ENCODE assay signal across 6 mouse cellular contexts in the genomic region with DNA sequence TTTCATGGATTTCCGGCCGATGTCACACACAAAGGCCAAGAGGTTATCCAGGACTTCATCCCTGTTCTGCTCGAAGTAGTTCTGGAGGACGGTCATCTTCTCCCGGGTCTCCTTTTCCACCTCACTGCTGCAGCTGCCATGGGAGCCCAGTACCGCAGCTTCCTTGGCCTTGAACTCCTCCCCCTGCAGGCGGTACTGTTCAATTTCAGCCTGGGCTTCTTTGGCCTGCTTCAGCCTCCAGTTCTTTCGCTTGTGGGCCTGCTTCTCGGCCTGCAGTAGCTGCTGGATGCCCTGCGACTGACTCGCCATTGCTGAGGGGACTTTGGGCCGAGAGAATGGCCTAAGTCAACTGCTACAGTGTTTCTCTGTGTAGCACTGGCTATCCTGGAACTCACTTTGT. TPM values are rescaled to one million over a fixed set of nuclear protein-coding genes. Genes with fewer than 3 reads are reported as not detected.
DNase-seq lines count a peak whose midpoint lies in the region; ATAC-seq and TF ChIP-seq lines count a peak whose summit lies in the region.
"Not testable (repeated sequence)": the region's sequence is repeated elsewhere in the genome, so short reads cannot be mapped to it uniquely, and the experiment has no call there.

No protein-coding gene starts in this region.

- TF ChIP-seq CTCF in E14TG2a.4 (conservative IDR thresholded peaks at IDR 0.05; ENCODE audit: low read length): peak; percentile 23
- peak in 2 of 3 experiments; percentile 11 to 26; a peak in 3 of 6 replicates for TF ChIP-seq CTCF in MEL (IDR thresholded peaks at IDR 0.05 in 2 of 3, conservative IDR thresholded peaks at IDR 0.05 in 1 of 3; ENCODE audit: control insufficient read depth in 1 of 3, insufficient read depth in 1 of 3, low read depth in 2 of 3, low read length in 3 of 3, poor library complexity in 1 of 3, severe bottlenecking in 1 of 3)
- TF ChIP-seq CTCF in kidney, postnatal 0 days (IDR thresholded peaks at IDR 0.05; ENCODE audit: low read depth): peak; percentile 7; the same call in 1 of the 2 replicates
- 0 out of 2 replicates have a peak, but pooled peaks have one; percentile 11 for TF ChIP-seq CTCF in lung, embryonic 14.5 days (IDR thresholded peaks at IDR 0.05; ENCODE audit: low read depth)
- 0 out of 2 replicates have a peak, but pooled peaks have one; percentile 4 for TF ChIP-seq CTCF in stomach, postnatal 0 days (IDR thresholded peaks at IDR 0.05; ENCODE audit: low read depth)

- not testable (repeated sequence) for TF ChIP-seq POLR2A in MEL (IDR thresholded peaks at IDR 0.05; ENCODE audit: control insufficient read depth in 1 of 2, insufficient read depth in 1 of 2, low read depth in 1 of 2, low read length in 2 of 2, poor library complexity in 1 of 2)

- H3K4me2 ChIP-seq in kidney, postnatal 0 days (ENCODE audit: low read length); lung, embryonic 14.5 days; stomach, postnatal 0 days (replicated peaks; ENCODE audit: low read depth): not testable (repeated sequence)

- not testable (repeated sequence) for ATAC-seq in kidney, postnatal 0 days (replicated peaks; ENCODE audit: low FRiP score, low read depth); lung, embryonic 14.5 days (ENCODE audit: insufficient read depth); stomach, postnatal 0 days (ENCODE audit: low FRiP score, low TSS enrichment)

- H3K36me3 ChIP-seq in E14TG2a.4 (ENCODE audit: insufficient read depth, low read length); MEL (ENCODE audit: control insufficient read depth in 1 of 2, insufficient read depth in 2 of 2, low read length in 2 of 2); kidney, postnatal 0 days (ENCODE audit: insufficient read depth, low read length); lung, embryonic 14.5 days (ENCODE audit: insufficient read depth); stomach, postnatal 0 days (ENCODE audit: control insufficient read depth, insufficient read depth, low read length): not testable (repeated sequence)

- H3K4me3 ChIP-seq in E14TG2a.4 (replicated peaks; ENCODE audit: low read length); MEL (ENCODE audit: control insufficient read depth in 1 of 2, insufficient read depth in 1 of 2, low read depth in 2 of 2, low read length in 2 of 2); kidney, postnatal 0 days (replicated peaks; ENCODE audit: low read depth, low read length); lung, embryonic 14.5 days (ENCODE audit: low read depth, low read length); stomach, postnatal 0 days (ENCODE audit: low read depth, low read length): not testable (repeated sequence)

- not testable (repeated sequence) for TF ChIP-seq EP300 in MEL (IDR thresholded peaks at IDR 0.05; ENCODE audit: low read depth in 1 of 2, low read length in 2 of 2); stomach, postnatal 0 days (optimal IDR thresholded peaks at IDR 0.05)

- H3K4me1 ChIP-seq in E14TG2a.4 (replicated peaks; ENCODE audit: low read depth, low read length): peaks cover 13% of the 10 kb centered on the region
- H3K4me1 ChIP-seq in MEL (ENCODE audit: control insufficient read depth in 1 of 2, insufficient read depth in 2 of 2, low read length in 2 of 2); kidney, postnatal 0 days (replicated peaks; ENCODE audit: insufficient read depth, low read length); lung, embryonic 14.5 days (ENCODE audit: insufficient read depth); stomach, postnatal 0 days (replicated peaks; ENCODE audit: control insufficient read depth, insufficient read depth): not testable (repeated sequence)

- H3K9me3 ChIP-seq in E14TG2a.4 (ENCODE audit: low read length); MEL (replicated peaks; ENCODE audit: insufficient read depth, low read length); kidney, postnatal 0 days (replicated peaks; ENCODE audit: low read length); lung, embryonic 14.5 days (ENCODE audit: low read depth, low read length); stomach, postnatal 0 days (ENCODE audit: control insufficient read depth, low read length): not testable (repeated sequence)

- TF ChIP-seq RAD21 in MEL (IDR thresholded peaks at IDR 0.05; ENCODE audit: low read depth, low read length): not testable (repeated sequence)

- H3K9ac ChIP-seq in MEL (ENCODE audit: control insufficient read depth, low read depth, low read length, poor library complexity, severe bottlenecking); kidney, postnatal 0 days (ENCODE audit: low read depth, low read length); lung, embryonic 14.5 days; stomach, postnatal 0 days (ENCODE audit: low read length): not testable (repeated sequence)

- H3K27ac ChIP-seq in MEL (ENCODE audit: control insufficient read depth, low read depth, low read length); kidney, postnatal 0 days; lung, embryonic 14.5 days (ENCODE audit: low read depth); stomach, postnatal 0 days (replicated peaks): not testable (repeated sequence)

- DNase-seq in MEL (ENCODE audit: low read depth, low spot score); kidney, postnatal 0 days (ENCODE audit: low spot score); lung, embryonic 14.5 days; stomach, postnatal 0 days (ENCODE audit: low spot score): not testable (repeated sequence)
- DNase-seq in ZHBTc4 (ENCODE audit: low read depth, low spot score): peak; percentile 66

- peaks cover 14% of the 10 kb centered on the region for H3K27me3 ChIP-seq in E14TG2a.4 (ENCODE audit: insufficient read depth, low read length)
- H3K27me3 ChIP-seq in MEL (ENCODE audit: control insufficient read depth in 1 of 2, insufficient read depth in 2 of 2, low read length in 2 of 2); kidney, postnatal 0 days (ENCODE audit: insufficient read depth, low read length); lung, embryonic 14.5 days (ENCODE audit: insufficient read depth, low read length); stomach, postnatal 0 days (ENCODE audit: control insufficient read depth, insufficient read depth, low read length): not testable (repeated sequence)

- not testable (repeated sequence) for H3K79me2 ChIP-seq in MEL (ENCODE audit: control insufficient read depth, insufficient read depth, low read length, poor library complexity)

- WGBS in kidney, postnatal 0 days: 83% methylated on average over 12 of the region's 12 CpGs
- 69% methylated on average over 12 of the region's 12 CpGs for WGBS in lung, embryonic 14.5 days
- 82% methylated on average over 12 of the region's 12 CpGs for WGBS in stomach, postnatal 0 days

RNA-seq across cellular contexts. Expression of a gene that starts 29.6 kb away (rescaled TPM):
- total RNA-seq in MEL (2012; rRNA removed): 21.0 and 21.5 TPM in 2 replicates
- polyA plus RNA-seq in MEL (2012; ENCODE audit: insufficient read depth in 1 of 2, insufficient read length in 2 of 2, low read depth in 1 of 2, low replicate concordance in 2 of 2, missing spikeins in 1 of 2): 100 to 1,000 TPM in 1 of 2 experiments, 10 to 100 TPM in 1; 21.6 to 140 TPM
- polyA plus RNA-seq in kidney, postnatal 0 days (2015; fragmentation: Nextera tagmentation; extraction: Ambion mirVana): 76.3 TPM in 2 replicates
- polyA plus RNA-seq in lung, embryonic 14.5 days (2014; fragmentation: Nextera tagmentation; extraction: Ambion mirVana): 58.2 and 65.8 TPM in 2 replicates
- polyA plus RNA-seq in stomach, postnatal 0 days (2015; fragmentation: Nextera tagmentation; extraction: Ambion mirVana): 38.5 and 45.1 TPM in 2 replicates
